Mouse (Mus musculus) liver, embryonic 14.5 days (tissue): Measurements from ENCODE around the gene Bcl2l15. TPM values are rescaled to one million over a fixed set of nuclear protein-coding genes. Genes with fewer than 3 reads are reported as not detected.

Source experiments
- ATAC-seq: fragments of 200-750 bp; cut with Nextera tagmentation; 2 replicates; pipeline ENCODE4 v1.8.0; 2017; ENCODE audit warnings: moderate number of reproducible peaks, mild to moderate bottlenecking, moderate library complexity; ENCODE audit not compliant: insufficient read depth
- DNase-seq, 3 experiments: peaks; one replicate each; pipeline ENCODE4 v3.0.0-alpha.2; 2012 to 2013; ENCODE audit warnings: low read depth in 3 of 3, low spot score in 3 of 3
- H3K27ac ChIP-seq: fragments of 300-500 bp; sonication (generic); 2 replicates; pipeline ENCODE4 v1.5.1; 2014; ENCODE audit warnings: moderate library complexity, mild to moderate bottlenecking, control low read depth, inconsistent platforms
- H3K27me3 ChIP-seq: fragments of 300-500 bp; sonication (generic); 2 replicates; pipeline ENCODE4 v1.6.1; 2014; ENCODE audit warnings: mild to moderate bottlenecking, low read length, moderate library complexity; ENCODE audit not compliant: control insufficient read depth, insufficient read depth
- H3K36me3 ChIP-seq: fragments of 300-500 bp; sonication (generic); replicated peaks from 2 replicates; pipeline ENCODE4 v1.6.1; 2014; ENCODE audit warnings: low read depth; ENCODE audit not compliant: control insufficient read depth, insufficient read depth
- H3K4me1 ChIP-seq, 2 experiments: fragments of 200-500 bp in 1 of 2; fragments of 300-500 bp in 1 of 2; sonication (generic) in 1 of 2; replicated peaks; 2 replicates each; pipeline ENCODE4 v1.6.1; 2012 to 2014; ENCODE audit warnings: antibody characterized with exemption in 1 of 2, inconsistent platforms in 1 of 2, low read length in 1 of 2; ENCODE audit not compliant: control insufficient read depth in 2 of 2, insufficient read depth in 2 of 2
- H3K4me2 ChIP-seq: fragments of 300-500 bp; sonication (generic); 2 replicates; pipeline ENCODE4 v1.6.1; 2014; ENCODE audit warnings: low read depth, mild to moderate bottlenecking, control low read depth, moderate library complexity
- H3K4me3 ChIP-seq, 2 experiments: fragments of 200-500 bp in 1 of 2; fragments of 300-500 bp in 1 of 2; sonication (generic) in 1 of 2; 2 replicates each; pipeline ENCODE4 v1.5.1; 2012 to 2014; ENCODE audit warnings: low read depth in 2 of 2, low read length in 2 of 2, mild to moderate bottlenecking in 2 of 2, control low read depth in 1 of 2, inconsistent platforms in 1 of 2, moderate library complexity in 1 of 2; ENCODE audit not compliant: insufficient read depth in 1 of 2
- H3K9ac ChIP-seq: fragments of 300-500 bp; sonication (generic); replicated peaks from 2 replicates; pipeline ENCODE4 v1.6.1; 2014; ENCODE audit warnings: mild to moderate bottlenecking, control low read depth, moderate library complexity
- H3K9me3 ChIP-seq: fragments of 300-500 bp; sonication (generic); 2 replicates; pipeline ENCODE4 v1.6.1; 2016; ENCODE audit warnings: low read length, mixed read lengths; ENCODE audit not compliant: control insufficient read depth
- CTCF ChIP-seq: IDR thresholded peaks from 2 replicates; pipeline ENCODE4 v1.5.1; 2016; ENCODE audit warnings: antibody characterized with exemption, low read depth, control low read depth
- EP300 ChIP-seq: IDR thresholded peaks from 2 replicates; pipeline ENCODE4 v1.6.1; 2016; ENCODE audit warnings: antibody characterized with exemption, low read depth
- WGBS: fragments of 180-500 bp; shearing (Covaris S2); extraction: QIAGEN DNeasy Blood & Tissue Kit; methylation state at CpG from one replicate; pipeline ENCODE4 v1.1.7; 2014; ENCODE audit not compliant: insufficient replicate concordance; 5-methylcytosine and 5-hydroxymethylcytosine counted together
- polyA plus RNA-seq, 2 experiments: library from polyadenylated mRNA; depleted of rRNA in 1 of 2; stranded (reverse) in 1 of 2; unstranded in 1 of 2; fragments of >200 nt; fragmentation: Nextera tagmentation in 1 of 2; extraction: Ambion mirVana in 1 of 2; gene quantifications; 2 replicates each; pipeline versions ENCODE4 v1.2.1 to v1.2.3; 2012 to 2014

Gene Bcl2l15
- polyA plus RNA-seq (2012; rRNA removed), result 2.0 and 3.2 TPM in 2 replicates
- polyA plus RNA-seq (2014; fragmentation: Nextera tagmentation; extraction: Ambion mirVana), result 1.5 and 1.7 TPM in 2 replicates

- DNase-seq (peak in 1 of 3 experiments; percentile 29), ATAC-seq (peak; percentile 65; the same call in 1 of the 2 replicates)
- TF ChIP-seq CTCF, result no peak
- TF ChIP-seq EP300, result peak; percentile 66
- H3K36me3 ChIP-seq, result no peaks in the 10 kb centered on the region
- H3K4me2 ChIP-seq, result peak within 1 kb of the TSS; percentile 47
- no peak within 1 kb of the TSS for H3K9ac ChIP-seq
- peak within 1 kb of the TSS in 1 of 2 experiments; percentile 13; a peak in 1 of 4 replicates for H3K4me3 ChIP-seq
- H3K4me1 ChIP-seq, result peaks cover 9 to 13% of the 10 kb centered on the region in 2 experiments
- no peaks in the 10 kb centered on the region for H3K9me3 ChIP-seq
- H3K27me3 ChIP-seq, result no peaks in the 10 kb centered on the region
- no peak within 1 kb of the TSS for H3K27ac ChIP-seq
Observed at GRCm38 (mm10) chr3:103832426-103832825, at the start of gene Bcl2l15. Gene Bcl2l15, plus strand, starts transcription at chr3:103832601.

- WGBS, result 45% methylated on average over 4 of the region's 4 CpGs
- Histone ChIP-seq H3K9ac (no peak overlapping the region), H3K36me3 (peaks cover 12% of the 10 kb centered on the region), H3K4me2 (no peak overlapping the region), H3K27ac (peak overlapping the region; percentile 18), H3K4me1 (peaks cover 23 to 36% of the 10 kb centered on the region in 2 experiments), H3K27me3 (no peaks in the 10 kb centered on the region), H3K9me3 (no peaks in the 10 kb centered on the region), H3K4me3 (no peak overlapping the region)
- ATAC-seq, result no peak
- TF ChIP-seq EP300 (no peak), CTCF (no peak)
- DNase-seq, result no peak
Observed at GRCm38 (mm10) chr3:103782844-103783609, 49.4 kb upstream of the Bcl2l15 start.

GRCm38 (mm10) chr3:103787225-103787624 is 45.2 kb upstream of the Bcl2l15 start:
- peak overlapping the region; percentile 49 for H3K4me2 ChIP-seq
- no peak for DNase-seq
- peak overlapping the region; percentile 40; the same call in 1 of the 2 replicates for H3K27ac ChIP-seq
- H3K9me3 ChIP-seq, result no peaks in the 10 kb centered on the region
- 40% methylated on average over 7 of the region's 7 CpGs for WGBS
- H3K4me3 ChIP-seq, result peak overlapping the region in 1 of 2 experiments; percentile 25; a peak in 2 of 4 replicates
- no peak for TF ChIP-seq CTCF
- no peak for TF ChIP-seq EP300
- H3K4me1 ChIP-seq, result peaks cover 39 to 47% of the 10 kb centered on the region in 2 experiments
- H3K9ac ChIP-seq, result no peak overlapping the region
- ATAC-seq, result no peak
- no peaks in the 10 kb centered on the region for H3K27me3 ChIP-seq
- peaks cover 2% of the 10 kb centered on the region; the same call in 1 of the 2 replicates for H3K36me3 ChIP-seq

- Histone ChIP-seq H3K4me2 (peak overlapping the region; percentile 89), H3K4me3 (peak overlapping the region; percentile 82 to 90), H3K9me3 (no peaks in the 10 kb centered on the region), H3K27ac (peak overlapping the region; percentile 95), H3K27me3 (no peaks in the 10 kb centered on the region), H3K9ac (peak overlapping the region; percentile 96), H3K4me1 (peaks cover 48 to 53% of the 10 kb centered on the region in 2 experiments), H3K36me3 (peaks cover 2% of the 10 kb centered on the region; the same call in 1 of the 2 replicates)
- DNase-seq (no peak), ATAC-seq (no peak)
- TF ChIP-seq CTCF, result no peak
- TF ChIP-seq EP300, result no peak
- WGBS, result 66% methylated on average over 7 of the region's 7 CpGs
Observed at GRCm38 (mm10) chr3:103789096-103789495, 43.3 kb upstream of the Bcl2l15 start.

GRCm38 (mm10) chr3:103789891-103790345 is 42.5 kb upstream of the Bcl2l15 start:
- Histone ChIP-seq H3K4me2 (peak overlapping the region; percentile 89), H3K9ac (peak overlapping the region; percentile 96), H3K36me3 (peaks cover 2% of the 10 kb centered on the region; the same call in 1 of the 2 replicates), H3K4me3 (peak overlapping the region; percentile 82 to 90), H3K4me1 (peaks cover 47 to 55% of the 10 kb centered on the region in 2 experiments), H3K27me3 (no peaks in the 10 kb centered on the region), H3K27ac (peak overlapping the region; percentile 95), H3K9me3 (no peaks in the 10 kb centered on the region)
- TF ChIP-seq EP300 (no peak), CTCF (no peak)
- DNase-seq (peak; percentile 46 to 62 (median 48)), ATAC-seq (no peak)
- under 1% methylated on average over 14 of the region's 14 CpGs for WGBS
